Mouse (Mus musculus) heart, postnatal 0 days (tissue): ENCODE data around the gene Nr2f2. TPM values are rescaled to one million over a fixed set of nuclear protein-coding genes. Genes with fewer than 3 reads are reported as not detected.

Experiments used
- ATAC-seq: fragments of 200-750 bp; cut with Nextera tagmentation; 2 replicates; pipeline ENCODE4 v1.8.0; 2017; ENCODE audit warnings: low read depth, moderate number of reproducible peaks, moderate library complexity; ENCODE audit not compliant: insufficient read depth
- DNase-seq: peaks from one replicate; pipeline ENCODE4 v3.0.0-alpha.2; 2016; ENCODE audit warnings: low spot score
- H3K27ac ChIP-seq: fragments of 300-500 bp; sonication (generic); 2 replicates; pipeline ENCODE4 v1.5.1; 2014; ENCODE audit warnings: low read depth, mild to moderate bottlenecking
- H3K27me3 ChIP-seq: fragments of 300-500 bp; sonication (generic); 2 replicates; pipeline ENCODE4 v1.6.1; 2014; ENCODE audit warnings: low read length, mixed read lengths; ENCODE audit not compliant: control insufficient read depth, insufficient read depth
- H3K36me3 ChIP-seq: fragments of 300-500 bp; sonication (generic); replicated peaks from 2 replicates; pipeline ENCODE4 v1.6.1; 2014; ENCODE audit warnings: low read length, mixed read lengths; ENCODE audit not compliant: control insufficient read depth, insufficient read depth
- H3K4me1 ChIP-seq: fragments of 300-500 bp; sonication (generic); 2 replicates; pipeline ENCODE4 v1.6.1; 2014; ENCODE audit warnings: antibody characterized with exemption; ENCODE audit not compliant: control insufficient read depth, insufficient read depth
- H3K4me2 ChIP-seq: fragments of 300-500 bp; sonication (generic); 2 replicates; pipeline ENCODE4 v1.6.1; 2014; ENCODE audit warnings: low read depth, mild to moderate bottlenecking, low read length, moderate library complexity
- H3K4me3 ChIP-seq: fragments of 300-500 bp; sonication (generic); 2 replicates; pipeline ENCODE4 v1.5.1; 2014; ENCODE audit warnings: low read depth, low read length
- H3K9ac ChIP-seq: fragments of 300-500 bp; sonication (generic); replicated peaks from 2 replicates; pipeline ENCODE4 v1.6.1; 2014; ENCODE audit warnings: low read depth, low read length, mixed read lengths
- H3K9me3 ChIP-seq: fragments of 300-500 bp; sonication (generic); replicated peaks from 2 replicates; pipeline ENCODE4 v1.6.1; 2016; ENCODE audit warnings: low read length; ENCODE audit not compliant: control insufficient read depth
- CTCF ChIP-seq: IDR thresholded peaks from 2 replicates; pipeline ENCODE4 v1.5.1; 2016; ENCODE audit warnings: antibody characterized with exemption, control low read depth, low read depth
- EP300 ChIP-seq: IDR thresholded peaks from 2 replicates; pipeline ENCODE4 v1.6.1; 2016; ENCODE audit warnings: antibody characterized with exemption, low read depth
- WGBS: fragments of 180-500 bp; shearing (Covaris S2); extraction: QIAGEN DNeasy Blood & Tissue Kit; methylation state at CpG from one replicate; pipeline ENCODE4 v1.1.7; 2014; 5-methylcytosine and 5-hydroxymethylcytosine counted together
- polyA plus RNA-seq: library from polyadenylated mRNA; unstranded; fragments of >200 nt; fragmentation: Nextera tagmentation; extraction: Ambion mirVana; gene quantifications from 2 replicates; pipeline ENCODE4 v1.2.1, GENCODE M21; 2015
- total RNA-seq: library from RNA; depleted of rRNA; stranded (reverse); fragments of >200 nt; gene quantifications from 2 replicates; pipeline ENCODE4 v1.2.3, GENCODE M21; 2014; ENCODE audit warnings: low replicate concordance; rRNA removed

The Nr2f2 gene
- total RNA-seq: 7.5 and 8.3 TPM in 2 replicates
- 18.2 and 18.9 TPM in 2 replicates for polyA plus RNA-seq

DNA sequence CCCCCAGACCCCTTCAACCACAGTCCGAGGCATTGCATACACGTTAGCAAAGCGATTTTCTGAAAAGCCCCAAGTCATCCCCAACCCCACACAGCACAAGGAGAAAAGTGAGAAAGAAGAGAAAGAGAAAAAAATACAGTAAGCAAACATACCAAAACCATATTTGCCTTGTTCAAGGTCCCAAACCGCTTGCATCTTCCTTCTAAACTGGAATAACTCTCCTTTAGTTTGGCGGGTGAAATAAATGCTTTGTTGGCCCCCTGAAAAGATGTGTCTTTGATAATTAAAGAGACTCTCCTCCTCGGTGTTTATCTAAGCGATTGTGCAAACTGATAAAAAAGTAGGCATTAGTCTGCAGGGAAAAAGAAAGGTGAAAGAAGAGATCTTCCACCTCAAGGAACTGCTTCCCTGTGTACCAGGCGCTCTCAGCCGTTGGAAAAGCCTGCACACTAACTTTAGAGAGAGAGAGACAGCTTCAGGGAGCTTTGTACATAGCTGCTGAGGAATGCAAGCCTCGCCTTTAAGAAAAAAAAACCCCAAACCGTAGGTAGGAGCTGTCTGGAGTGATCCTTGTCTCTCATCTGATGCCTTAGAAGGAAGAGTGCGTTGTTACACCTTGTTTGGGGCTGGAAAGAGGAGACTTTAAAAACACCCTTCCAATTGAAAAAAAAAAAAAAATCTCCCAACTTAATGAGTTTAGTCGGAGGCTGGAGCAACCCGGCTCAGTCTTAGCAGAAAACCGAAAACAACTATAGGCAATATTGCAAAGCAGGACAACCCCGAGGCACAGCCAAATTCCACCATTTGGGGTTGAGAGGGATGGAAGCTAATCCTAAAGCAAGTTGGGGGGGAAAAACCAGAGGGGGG is at the start of gene Nr2f2:
Gene Nr2f2, minus strand, starts transcription at position 795 of the 867 bp plus-strand sequence.
- WGBS: 4% methylated on average over 16 of the region's 16 CpGs
- H3K4me2 ChIP-seq: peak within 1 kb of the TSS; percentile 55
- H3K27ac ChIP-seq: peak within 1 kb of the TSS; percentile 77
- H3K36me3 ChIP-seq: no peaks in the 10 kb centered on the region
- peak within 1 kb of the TSS; percentile 50 for H3K4me3 ChIP-seq
- peaks cover 86% of the 10 kb centered on the region for H3K27me3 ChIP-seq
- ATAC-seq (no peak), DNase-seq (no peak)
- H3K4me1 ChIP-seq: no peaks in the 10 kb centered on the region
- H3K9me3 ChIP-seq: no peaks in the 10 kb centered on the region
- TF ChIP-seq EP300 (no peak), CTCF (no peak)
- H3K9ac ChIP-seq: peak within 1 kb of the TSS; percentile 56

DNA sequence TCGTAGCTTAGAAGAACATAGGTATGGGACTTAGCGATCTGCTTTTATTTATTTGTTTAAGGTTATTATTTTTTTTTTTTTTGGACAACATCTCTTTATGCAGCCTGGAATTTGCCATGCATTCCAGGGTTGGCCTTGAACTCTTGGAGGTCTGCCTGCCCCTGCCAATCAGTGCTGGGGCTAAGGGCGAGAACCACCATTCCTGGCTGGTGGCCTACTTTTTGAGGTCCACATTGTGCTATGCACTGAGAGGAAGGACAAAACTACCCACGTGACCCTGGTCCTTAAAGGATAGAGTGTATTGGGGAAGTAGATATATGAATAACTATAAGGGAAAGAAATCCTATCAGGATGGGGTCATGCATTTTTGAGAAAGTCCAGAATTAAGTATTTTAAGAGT is 47.9 kb upstream of the Nr2f2 start:
- Histone ChIP-seq H3K9ac (no peak overlapping the region), H3K27me3 (no peaks in the 10 kb centered on the region), H3K4me3 (no peak overlapping the region), H3K27ac (no peak overlapping the region), H3K9me3 (no peaks in the 10 kb centered on the region), H3K4me1 (peaks cover 4% of the 10 kb centered on the region; the same call in 1 of the 2 replicates), H3K4me2 (no peak overlapping the region), H3K36me3 (no peaks in the 10 kb centered on the region; the same call in 1 of the 2 replicates)
- TF ChIP-seq CTCF (no peak), EP300 (no peak)
- WGBS: 79% methylated on average over 4 of the region's 4 CpGs
- ATAC-seq (no peak), DNase-seq (no peak)

DNA sequence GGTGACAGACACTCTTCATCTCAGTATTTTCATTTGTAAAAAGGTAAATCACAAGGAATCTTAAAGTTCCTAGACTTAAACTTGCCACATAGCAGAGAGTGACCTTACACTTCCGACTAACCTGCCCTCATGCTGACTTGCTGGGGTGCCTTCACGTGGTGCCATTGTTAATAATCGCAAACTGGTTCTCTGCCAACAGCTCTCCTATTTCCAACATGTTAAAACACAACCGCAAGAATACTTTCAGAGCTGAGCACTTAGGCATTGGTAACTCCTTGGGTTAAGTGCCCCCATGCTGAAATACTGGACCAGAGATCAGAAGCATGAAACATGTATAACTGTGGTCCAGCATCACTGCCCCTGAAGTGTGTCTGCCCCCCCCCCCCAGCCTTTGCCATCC is 47.1 kb upstream of the Nr2f2 start:
- no peak for DNase-seq
- 79% methylated on average over 4 of the region's 4 CpGs for WGBS
- no peak overlapping the region for H3K27ac ChIP-seq

DNA sequence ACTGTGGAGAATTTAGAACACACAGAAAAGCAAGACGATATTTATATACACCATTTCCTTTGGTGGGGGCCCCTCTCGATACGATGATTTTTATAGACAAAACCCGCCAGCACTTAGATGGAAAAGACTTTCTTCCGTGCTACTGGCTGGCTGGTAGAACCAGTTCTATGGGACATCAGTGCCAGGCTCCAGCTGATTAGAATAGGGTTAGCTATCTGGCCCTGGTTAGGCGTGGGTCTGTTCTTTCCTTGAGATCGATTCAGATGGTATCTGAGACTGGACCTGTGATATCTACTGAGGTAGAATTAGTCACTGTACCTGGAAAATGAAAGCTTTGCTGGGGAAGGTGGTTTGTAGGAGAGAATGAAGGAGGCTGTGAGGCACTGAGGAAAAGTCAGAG is 46.4 kb upstream of the Nr2f2 start:
- Histone ChIP-seq H3K27ac (no peak overlapping the region), H3K4me3 (no peak overlapping the region), H3K27me3 (no peaks in the 10 kb centered on the region), H3K4me2 (no peak overlapping the region), H3K36me3 (no peaks in the 10 kb centered on the region; the same call in 1 of the 2 replicates), H3K9me3 (no peaks in the 10 kb centered on the region), H3K4me1 (peaks cover 6% of the 10 kb centered on the region; the same call in 1 of the 2 replicates), H3K9ac (no peak overlapping the region)
- DNase-seq: no peak
- WGBS: 89% methylated on average over 7 of the region's 7 CpGs
- TF ChIP-seq CTCF (no peak), EP300 (no peak)
- no peak for ATAC-seq

More for the DNA sequence above, 47.1 kb upstream of the Nr2f2 start:
- no peak overlapping the region for H3K4me2 ChIP-seq
- H3K36me3 ChIP-seq: no peaks in the 10 kb centered on the region; the same call in 1 of the 2 replicates
- no peak for ATAC-seq
- TF ChIP-seq CTCF: no peak
- no peak for TF ChIP-seq EP300
- peaks cover 6% of the 10 kb centered on the region; the same call in 1 of the 2 replicates for H3K4me1 ChIP-seq
- no peak overlapping the region for H3K9ac ChIP-seq
- H3K27me3 ChIP-seq: no peaks in the 10 kb centered on the region
- H3K9me3 ChIP-seq: no peaks in the 10 kb centered on the region
- no peak overlapping the region for H3K4me3 ChIP-seq

DNA sequence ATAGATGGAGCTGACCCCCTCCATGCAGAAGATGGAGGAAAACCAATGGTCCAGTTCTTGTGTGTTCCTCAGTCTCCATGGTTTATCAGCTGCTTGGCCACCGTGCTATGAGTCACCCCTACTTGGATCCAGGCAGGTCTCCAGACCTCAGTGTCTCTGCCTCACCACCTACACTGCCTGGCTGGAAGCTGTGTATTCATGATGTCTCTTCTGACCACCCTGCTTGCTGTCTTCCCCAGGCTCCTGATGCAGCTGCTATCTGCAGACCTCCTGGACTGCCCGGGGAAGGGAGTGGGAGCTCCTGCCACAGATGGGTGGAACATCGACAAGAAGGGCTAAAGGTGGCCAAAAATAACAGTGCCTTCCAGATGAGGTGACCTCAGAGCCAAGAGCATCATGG is 43.8 kb upstream of the Nr2f2 start:
- H3K27me3 ChIP-seq: no peaks in the 10 kb centered on the region
- TF ChIP-seq CTCF (no peak), EP300 (no peak)
- H3K4me2 ChIP-seq: peak overlapping the region; percentile 15; the same call in 1 of the 2 replicates
- peak; percentile 14; the same call in 1 of the 2 replicates for ATAC-seq
- H3K4me3 ChIP-seq: no peak overlapping the region
- DNase-seq: no peak
- H3K9me3 ChIP-seq: no peaks in the 10 kb centered on the region
- H3K9ac ChIP-seq: no peak overlapping the region
- peaks cover 6% of the 10 kb centered on the region; the same call in 1 of the 2 replicates for H3K4me1 ChIP-seq
- H3K27ac ChIP-seq: no peak overlapping the region
- 19% methylated on average over 3 of the region's 3 CpGs for WGBS
- no peaks in the 10 kb centered on the region; the same call in 1 of the 2 replicates for H3K36me3 ChIP-seq
